In genomic region chr13:99474108-99474507, GRCm38 (mm10) we compare ENCODE assay signal across 14 mouse cellular contexts. TPM values are rescaled to one million over a fixed set of nuclear protein-coding genes. Genes with fewer than 3 reads are reported as not detected.
DNase-seq lines count a peak whose midpoint lies in the region; ATAC-seq and TF ChIP-seq lines count a peak whose summit lies in the region.
"Had no signal": no experiment of that assay in that cellular context is flagged by ENCODE, and none has a peak within 500 bp of the region (broad histone marks: within the 10 kb centered on the region; RNA-seq: fewer than 3 reads in every experiment).

No protein-coding gene starts in this region.

- no peak overlapping the region for H3K4me3 ChIP-seq in forebrain, embryonic 10.5 days
- no peak overlapping the region for H3K4me3 ChIP-seq in forebrain, embryonic 12.5 days (replicated peaks)
- H3K4me3 ChIP-seq in lung, embryonic 16.5 days (ENCODE audit: low read length), result no peak overlapping the region
- no peak overlapping the region for H3K4me3 ChIP-seq in forebrain, postnatal 0 days (ENCODE audit: low read depth, low read length)
- H3K4me3 ChIP-seq: embryonic facial prominence, embryonic 13.5 days had no signal

- 93% methylated on average over 7 of the region's 7 CpGs for whole genome bisulfite sequencing in forebrain, embryonic 10.5 days
- 89% methylated on average over 7 of the region's 7 CpGs for WGBS in forebrain, embryonic 12.5 days
- 69% methylated on average over 7 of the region's 7 CpGs for WGBS in lung, embryonic 16.5 days
- 34% methylated on average over 7 of the region's 7 CpGs for WGBS in forebrain, postnatal 0 days

- H3K9ac ChIP-seq in forebrain, embryonic 12.5 days, result no peak overlapping the region
- no peak overlapping the region for H3K9ac ChIP-seq in lung, embryonic 16.5 days (ENCODE audit: low read length)
- no peak overlapping the region for H3K9ac ChIP-seq in forebrain, postnatal 0 days
- H3K9ac ChIP-seq: embryonic facial prominence, embryonic 13.5 days had no signal

- H3K36me3 ChIP-seq in forebrain, embryonic 10.5 days (replicated peaks), result peaks cover 49% of the 10 kb centered on the region
- peaks cover 19% of the 10 kb centered on the region for H3K36me3 ChIP-seq in forebrain, embryonic 12.5 days (replicated peaks)
- no peaks in the 10 kb centered on the region for H3K36me3 ChIP-seq in lung, embryonic 16.5 days (ENCODE audit: control insufficient read depth, insufficient read depth, low read length)
- peaks cover 6% of the 10 kb centered on the region for H3K36me3 ChIP-seq in forebrain, postnatal 0 days (ENCODE audit: insufficient read depth)

- peaks cover 52% of the 10 kb centered on the region for H3K4me1 ChIP-seq in forebrain, embryonic 10.5 days
- peaks cover 65% of the 10 kb centered on the region for H3K4me1 ChIP-seq in forebrain, embryonic 12.5 days
- peaks cover 14% of the 10 kb centered on the region for H3K4me1 ChIP-seq in lung, embryonic 16.5 days (replicated peaks; ENCODE audit: control insufficient read depth, insufficient read depth, low read length)
- peaks cover 23% of the 10 kb centered on the region for H3K4me1 ChIP-seq in forebrain, postnatal 0 days (ENCODE audit: insufficient read depth)

- H3K27me3 ChIP-seq in forebrain, embryonic 10.5 days (ENCODE audit: poor library complexity, severe bottlenecking), result no peaks in the 10 kb centered on the region
- H3K27me3 ChIP-seq in forebrain, embryonic 12.5 days, result no peaks in the 10 kb centered on the region
- H3K27me3 ChIP-seq in lung, embryonic 16.5 days (ENCODE audit: control insufficient read depth, insufficient read depth, low read depth, low read length), result no peaks in the 10 kb centered on the region
- H3K27me3 ChIP-seq in forebrain, postnatal 0 days (ENCODE audit: insufficient read depth, low read length), result no peaks in the 10 kb centered on the region
- H3K27me3 ChIP-seq: embryonic facial prominence, embryonic 13.5 days had no signal

- DNase-seq in forebrain, embryonic 10.5 days (ENCODE audit: extremely low spot score, low spot score), result no peak
- DNase-seq in lung, postnatal 36 days, result no peak
- peak; percentile 50 for DNase-seq in forebrain, postnatal 0 days
- DNase-seq in thymus, postnatal 25 days, result no peak
- no peak for DNase-seq in right cerebral cortex, adult 2 months (ENCODE audit: low spot score in 2 of 2)
- DNase-seq: adrenal gland, postnatal 36 days; gastrocnemius, postnatal 36 days; lung, postnatal 10 days; retina, postnatal 1 day had no signal

- peak overlapping the region; percentile 86; the same call in 1 of the 2 replicates for H3K27ac ChIP-seq in forebrain, embryonic 10.5 days
- no peak overlapping the region for H3K27ac ChIP-seq in forebrain, embryonic 12.5 days
- H3K27ac ChIP-seq in lung, embryonic 16.5 days (ENCODE audit: low read length), result no peak overlapping the region
- H3K27ac ChIP-seq in forebrain, postnatal 0 days (ENCODE audit: low read depth, low read length), result no peak overlapping the region
- H3K27ac ChIP-seq: embryonic facial prominence, embryonic 13.5 days; stomach, postnatal 0 days had no signal

- H3K9me3 ChIP-seq in forebrain, embryonic 10.5 days, result no peaks in the 10 kb centered on the region
- H3K9me3 ChIP-seq in forebrain, embryonic 12.5 days, result no peaks in the 10 kb centered on the region
- no peaks in the 10 kb centered on the region for H3K9me3 ChIP-seq in lung, embryonic 16.5 days (ENCODE audit: control insufficient read depth, low read length)
- H3K9me3 ChIP-seq in forebrain, postnatal 0 days (ENCODE audit: low read length), result no peaks in the 10 kb centered on the region
- H3K9me3 ChIP-seq: embryonic facial prominence, embryonic 13.5 days had no signal

- no peak for TF ChIP-seq CTCF in forebrain, postnatal 0 days (IDR thresholded peaks at IDR 0.05; ENCODE audit: low read depth)

- ATAC-seq in forebrain, embryonic 12.5 days (ENCODE audit: low FRiP score), result no peak
- ATAC-seq in lung, embryonic 16.5 days (ENCODE audit: low read depth), result peak; percentile 47
- peak; percentile 62 for ATAC-seq in forebrain, postnatal 0 days

- no peak overlapping the region for H3K4me2 ChIP-seq in forebrain, embryonic 12.5 days
- H3K4me2 ChIP-seq in lung, embryonic 16.5 days (ENCODE audit: low read depth, low read length), result no peak overlapping the region
- no peak overlapping the region for H3K4me2 ChIP-seq in forebrain, postnatal 0 days (ENCODE audit: low read depth)
- H3K4me2 ChIP-seq: embryonic facial prominence, embryonic 13.5 days; heart, embryonic 11.5 days had no signal

RNA-seq across cellular contexts. Expression of gene Map1b, which starts 42.2 kb away (rescaled TPM):
- polyA plus RNA-seq in forebrain, embryonic 10.5 days (2016; fragmentation: Nextera tagmentation; extraction: Ambion mirVana), result 403 and 460 TPM in 2 replicates
- polyA plus RNA-seq in forebrain, embryonic 12.5 days (2016; fragmentation: Nextera tagmentation; extraction: Ambion mirVana), result 1,306 and 1,372 TPM in 2 replicates
- 65.0 and 67.1 TPM in 2 replicates for polyA plus RNA-seq in lung, embryonic 16.5 days (2015; fragmentation: Nextera tagmentation; extraction: Ambion mirVana)
- 589 and 781 TPM in 2 replicates for total RNA-seq in forebrain, postnatal 0 days (2014; rRNA removed)
- polyA plus RNA-seq in forebrain, postnatal 0 days (2015; fragmentation: Nextera tagmentation; extraction: Ambion mirVana), result 1,169 and 2,082 TPM in 2 replicates
